Comparison of ENCODE assay signal across 14 mouse cellular contexts in genomic region chr13:47319549-47319948, GRCm38 (mm10).
"Had no signal": no experiment of that assay in that cellular context is flagged by ENCODE, and none has a peak within 500 bp of the region (broad histone marks: within the 10 kb centered on the region; RNA-seq: fewer than 3 reads in every experiment).

No protein-coding gene starts in this region.

- H3K9ac ChIP-seq: liver, embryonic 15.5 days; midbrain, embryonic 13.5 days; neural tube, embryonic 15.5 days had no signal

- H3K4me2 ChIP-seq: liver, embryonic 11.5 days; liver, embryonic 15.5 days; midbrain, embryonic 13.5 days; neural tube, embryonic 15.5 days had no signal

- H3K9me3 ChIP-seq: limb, embryonic 10.5 days; liver, embryonic 15.5 days; midbrain, embryonic 13.5 days; neural tube, embryonic 15.5 days had no signal

- DNase-seq: kidney, postnatal 25 days; lung, adult 2 months; lung, postnatal 36 days; right cerebral cortex, postnatal 4 days; spleen, adult 18-20 months; thymus, adult 18-20 months; thymus, postnatal 14 days had no signal

- H3K36me3 ChIP-seq: limb, embryonic 10.5 days; liver, embryonic 15.5 days; midbrain, embryonic 13.5 days; neural tube, embryonic 15.5 days had no signal

- ATAC-seq: lung, postnatal 0 days; midbrain, embryonic 13.5 days had no signal

- H3K27ac ChIP-seq: left cerebral cortex, adult 2 months; limb, embryonic 10.5 days; liver, embryonic 15.5 days; midbrain, embryonic 13.5 days; neural tube, embryonic 15.5 days had no signal

- H3K27me3 ChIP-seq: liver, embryonic 15.5 days; midbrain, embryonic 13.5 days; neural tube, embryonic 15.5 days had no signal

- H3K4me3 ChIP-seq: left cerebral cortex, adult 2 months; limb, embryonic 10.5 days; liver, embryonic 15.5 days; midbrain, embryonic 13.5 days; neural tube, embryonic 15.5 days had no signal

- H3K4me1 ChIP-seq: liver, embryonic 15.5 days; midbrain, embryonic 13.5 days; neural tube, embryonic 15.5 days had no signal
